Mouse (Mus musculus) MEL (cell line): ENCODE measurements at regions not wholly inside any gene's neighbourhood (a gene's known extent, or its start where the extent isn't known, plus 50 kb on each side); places are given as distances from the start of the nearest gene placed in this dataset.

Experiments used
- DNase-seq: peaks from one replicate; pipeline ENCODE4 v3.0.0; 2011; ENCODE audit warnings: low read depth, low spot score
- H3K27ac ChIP-seq: 2 replicates; pipeline ENCODE4 v1.5.1; 2012; ENCODE audit warnings: low read depth, mild to moderate bottlenecking, control low read depth, low read length, moderate library complexity; ENCODE audit not compliant: control insufficient read depth
- H3K27me3 ChIP-seq, 2 experiments: fragments of 150-350 bp in 1 of 2; sonication (generic) in 1 of 2; 2 replicates each; pipeline ENCODE4 v1.6.1; 2012; ENCODE audit warnings: low read length in 2 of 2, mild to moderate bottlenecking in 2 of 2, improper control_type of control experiment in 1 of 2, moderate library complexity in 1 of 2; ENCODE audit not compliant: insufficient read depth in 2 of 2, control insufficient read depth in 1 of 2
- H3K36me3 ChIP-seq, 2 experiments: 2 replicates each; pipeline ENCODE4 v1.6.1; 2012 to 2014; ENCODE audit warnings: low read length in 2 of 2, improper control_type of control experiment in 1 of 2, inconsistent platforms in 1 of 2, mild to moderate bottlenecking in 1 of 2; ENCODE audit not compliant: insufficient read depth in 2 of 2, control insufficient read depth in 1 of 2
- H3K4me1 ChIP-seq, 2 experiments: fragments of 150-350 bp in 1 of 2; sonication (generic) in 1 of 2; 2 replicates each; pipeline ENCODE4 v1.6.1; 2012; ENCODE audit warnings: low read length in 2 of 2, improper control_type of control experiment in 1 of 2, mild to moderate bottlenecking in 1 of 2; ENCODE audit not compliant: insufficient read depth in 2 of 2, control insufficient read depth in 1 of 2
- H3K4me3 ChIP-seq, 2 experiments: fragments of 150-350 bp in 1 of 2; sonication (generic) in 1 of 2; 2 replicates each; pipeline ENCODE4 v1.5.1; 2012; ENCODE audit warnings: low read depth in 2 of 2, low read length in 2 of 2, mild to moderate bottlenecking in 2 of 2, moderate library complexity in 2 of 2, control low read depth in 1 of 2, improper control_type of control experiment in 1 of 2; ENCODE audit not compliant: control insufficient read depth in 1 of 2, insufficient read depth in 1 of 2
- H3K79me2 ChIP-seq: 2 replicates; pipeline ENCODE4 v1.6.1; 2012; ENCODE audit warnings: mild to moderate bottlenecking, low read length, moderate library complexity; ENCODE audit not compliant: control insufficient read depth, poor library complexity, insufficient read depth
- H3K9ac ChIP-seq: 2 replicates; pipeline ENCODE4 v1.6.1; 2012; ENCODE audit warnings: low read depth, mild to moderate bottlenecking, control low read depth, low read length, moderate library complexity; ENCODE audit not compliant: control insufficient read depth, poor library complexity, severe bottlenecking
- H3K9me3 ChIP-seq: fragments of 150-350 bp; sonication (generic); replicated peaks from 2 replicates; pipeline ENCODE4 v1.6.1; 2012; ENCODE audit warnings: mild to moderate bottlenecking, low read length, improper control_type of control experiment, moderate library complexity; ENCODE audit not compliant: insufficient read depth
- CHD1 ChIP-seq: IDR thresholded peaks from 2 replicates; pipeline ENCODE4 v1.6.1; 2012; ENCODE audit warnings: low read depth, mild to moderate bottlenecking, inconsistent platforms, low read length, improper control_type of control experiment
- GATA1 ChIP-seq: IDR thresholded peaks from 2 replicates; pipeline ENCODE4 v1.6.1; 2011; ENCODE audit warnings: low read depth, low read length, improper control_type of control experiment
- HCFC1 ChIP-seq: IDR thresholded peaks from 2 replicates; pipeline ENCODE4 v1.6.1; 2012; ENCODE audit warnings: low read depth, mild to moderate bottlenecking, inconsistent platforms, low read length, improper control_type of control experiment, moderate library complexity
- JUND ChIP-seq: IDR thresholded peaks from 2 replicates; pipeline ENCODE4 v1.6.1; 2011; ENCODE audit warnings: low read depth, mild to moderate bottlenecking, improper control_type of control experiment, low read length
- MAFK ChIP-seq: IDR thresholded peaks from 2 replicates; pipeline ENCODE4 v1.6.1; 2011; ENCODE audit warnings: low read depth, mild to moderate bottlenecking, low read length, improper control_type of control experiment, borderline replicate concordance
- MAX ChIP-seq: IDR thresholded peaks from 2 replicates; pipeline ENCODE4 v1.6.1; 2011; ENCODE audit warnings: low read length, improper control_type of control experiment
- MAZ ChIP-seq: IDR thresholded peaks from 2 replicates; pipeline ENCODE4 v1.6.1; 2012; ENCODE audit warnings: low read depth, mild to moderate bottlenecking, inconsistent platforms, low read length, improper control_type of control experiment
- MYB ChIP-seq: IDR thresholded peaks from 2 replicates; pipeline ENCODE4 v1.6.1; 2011; ENCODE audit warnings: mild to moderate bottlenecking, low read depth, low read length, improper control_type of control experiment
- NELFE ChIP-seq: IDR thresholded peaks from 2 replicates; pipeline ENCODE4 v1.6.1; 2011; ENCODE audit warnings: low read depth, low read length, improper control_type of control experiment
- POLR2AphosphoS2 ChIP-seq: IDR thresholded peaks from 2 replicates; pipeline ENCODE4 v1.6.1; 2011; ENCODE audit warnings: low read length, improper control_type of control experiment
- SIN3A ChIP-seq: IDR thresholded peaks from 2 replicates; pipeline ENCODE4 v1.6.1; 2012; ENCODE audit warnings: low read length, improper control_type of control experiment, inconsistent platforms
- SMC3 ChIP-seq: IDR thresholded peaks from 2 replicates; pipeline ENCODE4 v1.6.1; 2011; ENCODE audit warnings: low read depth, low read length, improper control_type of control experiment
- TCF12 ChIP-seq: IDR thresholded peaks from 2 replicates; pipeline ENCODE4 v1.6.1; 2014; ENCODE audit warnings: low read depth, mild to moderate bottlenecking, inconsistent platforms, low read length, improper control_type of control experiment, moderate library complexity
- UBTF ChIP-seq: IDR thresholded peaks from 2 replicates; pipeline ENCODE4 v1.6.1; 2012; ENCODE audit warnings: low read depth, mild to moderate bottlenecking, inconsistent platforms, low read length, improper control_type of control experiment, moderate library complexity, borderline replicate concordance; ENCODE audit not compliant: insufficient read depth
- USF1 ChIP-seq: IDR thresholded peaks from 2 replicates; pipeline ENCODE4 v1.6.1; 2014; ENCODE audit warnings: low read depth, mild to moderate bottlenecking, inconsistent platforms, low read length, improper control_type of control experiment, moderate library complexity
- ZKSCAN1 ChIP-seq: IDR thresholded peaks from 2 replicates; pipeline ENCODE4 v1.6.1; 2012; ENCODE audit warnings: low read depth, mild to moderate bottlenecking, inconsistent platforms, low read length, improper control_type of control experiment, moderate library complexity
- ZMIZ1 ChIP-seq: IDR thresholded peaks from 2 replicates; pipeline ENCODE4 v1.6.1; 2012; ENCODE audit warnings: low read depth, mild to moderate bottlenecking, inconsistent platforms, low read length, improper control_type of control experiment, moderate library complexity
- ZNF384 ChIP-seq: IDR thresholded peaks from 2 replicates; pipeline ENCODE4 v1.6.1; 2012; ENCODE audit warnings: low read depth, mild to moderate bottlenecking, inconsistent platforms, low read length, improper control_type of control experiment

DNA sequence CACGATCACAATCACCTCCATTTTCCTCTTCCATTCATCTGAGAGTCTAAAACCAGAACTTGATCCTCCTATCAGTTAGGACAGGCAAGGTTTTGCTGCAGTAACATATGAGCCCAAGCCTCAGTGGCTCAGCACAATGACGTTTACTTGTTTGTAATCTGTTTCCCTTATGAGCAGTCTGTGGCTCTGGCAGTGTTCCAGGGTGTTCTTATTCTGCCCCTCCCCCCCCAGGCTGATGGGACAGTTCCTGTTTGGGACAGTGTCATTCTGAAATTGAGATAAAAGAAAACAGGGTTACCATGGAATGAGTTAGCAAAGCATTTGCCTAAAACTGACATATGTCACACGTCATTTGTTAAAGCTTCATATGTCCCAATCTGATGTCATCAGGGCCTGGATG, 75.5 kb downstream of the Vcpkmt start (continued):
- TF ChIP-seq POLR2AphosphoS2 (no peak), NELFE (no peak), ZMIZ1 (no peak), MYB (no peak), JUND (no peak), ZKSCAN1 (no peak), MAZ (no peak), SIN3A (no peak; the same call in 1 of the 2 replicates), MAX (no peak), HCFC1 (0 out of 2 replicates have a peak, but pooled peaks have one; percentile 22)

DNA sequence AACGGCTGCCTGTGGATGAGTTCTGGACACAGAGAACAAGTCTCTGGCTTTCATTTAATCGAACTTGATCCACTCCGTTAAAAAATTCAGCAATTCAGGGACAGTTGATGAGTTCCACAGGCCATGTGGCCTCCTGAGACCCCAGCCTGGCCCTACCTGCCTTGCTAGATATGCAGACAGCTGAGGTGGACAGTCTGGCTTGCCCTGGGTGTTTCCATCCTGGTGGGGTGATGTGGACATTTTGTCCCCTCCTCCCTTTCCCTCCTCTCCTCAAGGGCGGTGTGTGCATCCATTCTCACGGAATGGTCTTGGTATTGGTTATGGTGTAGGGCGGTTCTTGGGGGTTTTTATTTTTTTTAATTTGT, 80.1 kb downstream of the Vcpkmt start:
- Histone ChIP-seq H3K27ac (no peak overlapping the region), H3K4me1 (peaks cover 3 to 6% of the 10 kb centered on the region in 2 experiments; a peak in 3 of 4 replicates), H3K9ac (no peak overlapping the region), H3K36me3 (peaks cover 0 to 3% of the 10 kb centered on the region in 2 experiments; a peak in 2 of 4 replicates), H3K27me3 (no peaks in the 10 kb centered on the region), H3K4me3 (no peak overlapping the region), H3K79me2 (no peaks in the 10 kb centered on the region), H3K9me3 (no peaks in the 10 kb centered on the region)
- no peak for DNase-seq
- no peak for TF ChIP-seq MAFK
- TF ChIP-seq MYB, result no peak

DNA sequence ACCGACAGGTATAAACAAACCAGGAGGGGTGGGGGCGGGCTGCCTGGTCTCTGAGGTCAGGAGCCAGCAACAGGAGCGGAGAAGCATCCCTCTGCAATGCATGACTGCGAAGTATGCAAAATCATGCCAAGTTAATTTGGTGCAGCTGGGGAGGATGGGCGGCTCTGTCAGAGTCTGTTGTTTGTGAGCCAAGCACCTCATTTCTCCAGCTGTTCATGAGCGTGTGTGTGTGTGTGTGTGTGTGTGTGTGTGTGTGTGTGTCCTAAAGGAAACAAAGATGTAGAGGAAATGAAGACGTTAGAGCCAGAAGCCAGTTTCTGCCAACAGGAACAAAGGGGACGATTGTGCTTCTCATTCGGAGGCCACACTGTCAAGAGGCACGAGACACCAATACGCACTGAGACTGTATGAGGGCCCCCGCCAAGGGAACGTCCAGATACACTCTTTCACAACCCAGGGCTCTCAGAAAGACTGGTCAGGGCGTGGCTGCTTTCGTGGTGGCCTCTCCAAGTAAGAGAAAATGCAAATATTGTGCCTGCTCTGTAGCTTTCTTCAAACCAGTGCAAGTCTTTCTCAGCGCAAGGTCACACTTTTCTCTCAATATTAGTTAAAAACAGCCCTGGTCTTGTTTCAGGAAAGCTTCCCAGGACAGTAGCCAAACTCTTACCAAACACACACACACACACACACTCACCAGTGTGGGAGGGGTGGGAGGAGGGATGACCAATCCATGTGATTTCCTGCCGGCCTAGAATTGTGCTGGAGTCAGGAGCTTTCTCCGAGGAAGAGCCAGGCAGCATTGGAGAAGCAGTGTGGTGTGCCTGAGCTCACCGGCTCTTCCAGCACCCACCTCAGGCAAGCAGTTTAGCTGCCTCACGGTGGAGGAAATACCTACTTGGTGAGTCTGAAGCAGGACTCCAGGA, 80.8 kb downstream of the Vcpkmt start:
- Histone ChIP-seq H3K4me1 (peaks cover 3 to 6% of the 10 kb centered on the region in 2 experiments; a peak in 3 of 4 replicates), H3K27ac (no peak overlapping the region), H3K4me3 (no peak overlapping the region), H3K27me3 (no peaks in the 10 kb centered on the region), H3K36me3 (peaks cover 0 to 3% of the 10 kb centered on the region in 2 experiments; a peak in 2 of 4 replicates), H3K9ac (no peak overlapping the region), H3K79me2 (no peaks in the 10 kb centered on the region), H3K9me3 (no peaks in the 10 kb centered on the region)
- TF ChIP-seq JUND (no peak), ZNF384 (no peak), GATA1 (no peak), TCF12 (no peak), USF1 (no peak), SMC3 (no peak), UBTF (no peak), CHD1 (no peak), POLR2AphosphoS2 (no peak), MYB (no peak)
- DNase-seq, result no peak
